Mouse (Mus musculus) midbrain, embryonic 12.5 days (tissue): ENCODE data around the gene Khdrbs2. TPM values are rescaled to one million over a fixed set of nuclear protein-coding genes. Genes with fewer than 3 reads are reported as not detected.

Experiments used
- ATAC-seq: fragments of 200-750 bp; cut with Nextera tagmentation; 2 replicates; pipeline ENCODE4 v1.8.0; 2017; ENCODE audit warnings: low read depth, moderate TSS enrichment, moderate library complexity; ENCODE audit not compliant: low FRiP score
- H3K27ac ChIP-seq: fragments of 300-500 bp; sonication (generic); replicated peaks from 2 replicates; pipeline ENCODE4 v1.5.1; 2016; ENCODE audit warnings: mild to moderate bottlenecking
- H3K27me3 ChIP-seq: fragments of 300-500 bp; sonication (generic); 2 replicates; pipeline ENCODE4 v1.6.1; 2016; ENCODE audit warnings: mild to moderate bottlenecking
- H3K36me3 ChIP-seq: fragments of 300-500 bp; sonication (generic); 2 replicates; pipeline ENCODE4 v1.6.1; 2016
- H3K4me1 ChIP-seq: fragments of 300-500 bp; sonication (generic); 2 replicates; pipeline ENCODE4 v1.6.1; 2016
- H3K4me2 ChIP-seq: fragments of 300-500 bp; sonication (generic); replicated peaks from 2 replicates; pipeline ENCODE4 v1.6.1; 2016; ENCODE audit warnings: mild to moderate bottlenecking, moderate library complexity
- H3K4me3 ChIP-seq: fragments of 300-500 bp; sonication (generic); 2 replicates; pipeline ENCODE4 v1.5.1; 2016; ENCODE audit warnings: mild to moderate bottlenecking
- H3K9ac ChIP-seq: fragments of 300-500 bp; sonication (generic); replicated peaks from 2 replicates; pipeline ENCODE4 v1.6.1; 2016; ENCODE audit warnings: mild to moderate bottlenecking, moderate library complexity
- H3K9me3 ChIP-seq: fragments of 300-500 bp; sonication (generic); 2 replicates; pipeline ENCODE4 v1.6.1; 2016; ENCODE audit warnings: mild to moderate bottlenecking
- WGBS: fragments of 180-500 bp; shearing (Covaris S2); methylation state at CpG from one replicate; pipeline ENCODE4 v1.1.7; 2016; 5-methylcytosine and 5-hydroxymethylcytosine counted together
- polyA plus RNA-seq: library from polyadenylated mRNA; unstranded; fragments of >200 nt; fragmentation: Nextera tagmentation; extraction: Ambion mirVana; gene quantifications from 2 replicates; pipeline ENCODE4 v1.2.1, GENCODE M21; 2016

The Khdrbs2 gene
- polyA plus RNA-seq, 1 experiment from 2014 or later, result 20.6 TPM

DNA sequence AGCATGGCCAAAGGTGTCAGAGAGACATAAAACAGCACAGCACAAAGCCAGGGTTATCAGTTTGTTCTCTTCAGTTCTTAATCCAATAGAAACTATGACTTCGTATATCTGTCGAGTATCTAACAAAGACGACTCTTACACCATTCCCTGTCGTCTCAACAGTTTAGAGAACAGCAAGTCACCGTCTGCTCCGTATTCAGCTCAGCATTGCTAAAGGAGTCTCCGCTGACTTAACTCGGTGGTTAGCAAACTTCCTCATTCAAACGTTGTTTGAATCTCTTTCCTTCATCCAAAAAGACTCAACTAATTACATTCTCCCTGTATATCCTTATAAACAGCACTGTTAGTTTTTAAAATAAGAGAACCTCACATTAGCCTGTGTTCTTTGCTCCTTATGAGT is 521.3 kb downstream of the Khdrbs2 start:
- Histone ChIP-seq H3K9me3 (no peaks in the 10 kb centered on the region), H3K4me3 (no peak overlapping the region), H3K9ac (no peak overlapping the region), H3K36me3 (no peaks in the 10 kb centered on the region), H3K4me1 (no peaks in the 10 kb centered on the region), H3K27ac (no peak overlapping the region), H3K4me2 (no peak overlapping the region), H3K27me3 (no peaks in the 10 kb centered on the region)
- 88% methylated on average over 9 of the region's 9 CpGs for WGBS
- ATAC-seq, result no peak

DNA sequence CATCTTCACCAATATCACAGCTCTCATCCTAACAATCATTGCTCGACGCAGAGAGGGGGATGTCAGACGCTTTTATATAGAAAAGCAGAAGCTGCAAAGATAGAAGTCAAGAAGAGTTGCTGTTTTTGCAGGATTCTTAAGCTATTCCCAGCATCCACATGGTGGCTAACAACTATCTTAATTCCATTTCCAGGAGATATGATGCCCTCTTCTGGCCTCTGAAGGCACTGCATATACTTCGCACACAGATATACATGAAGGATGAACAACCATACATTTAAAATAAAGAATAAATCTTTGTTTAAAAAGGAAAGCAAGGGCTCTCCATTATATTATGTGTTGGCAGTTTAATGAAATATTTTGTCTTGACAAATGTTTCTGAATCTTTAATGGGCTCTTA is 527.6 kb downstream of the Khdrbs2 start:
- 95% methylated on average over 4 of the region's 4 CpGs for WGBS

DNA sequence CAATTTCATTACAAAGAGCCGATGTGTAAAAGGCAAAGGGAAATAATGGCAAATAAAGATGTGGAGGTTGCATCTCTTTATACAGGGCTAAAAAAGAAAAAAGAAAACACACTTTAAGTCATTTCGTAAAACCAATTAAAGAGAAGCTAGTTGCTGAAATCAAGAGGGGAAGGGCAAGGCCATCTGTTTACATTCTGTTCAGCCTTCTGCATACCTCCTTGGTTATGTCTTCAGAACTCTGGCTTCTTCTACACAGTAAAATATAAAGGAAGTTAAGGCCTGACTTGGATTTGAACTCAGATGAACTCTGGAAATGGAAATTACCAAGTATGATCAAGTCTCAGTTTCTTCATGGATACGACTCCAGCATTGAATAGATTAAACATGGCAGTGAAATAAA is 528.8 kb downstream of the Khdrbs2 start:
- 92% methylated on average over 3 of the region's 3 CpGs for WGBS
- no peak for ATAC-seq

More for the DNA sequence above, 527.6 kb downstream of the Khdrbs2 start:
- Histone ChIP-seq H3K27ac (no peak overlapping the region), H3K4me2 (no peak overlapping the region), H3K9me3 (0 out of 2 replicates have a peak, but pooled peaks cover 3% of the 10 kb centered on the region), H3K4me3 (no peak overlapping the region), H3K4me1 (no peaks in the 10 kb centered on the region), H3K27me3 (no peaks in the 10 kb centered on the region), H3K9ac (no peak overlapping the region), H3K36me3 (no peaks in the 10 kb centered on the region)
- no peak for ATAC-seq

More for the DNA sequence above, 528.8 kb downstream of the Khdrbs2 start:
- no peaks in the 10 kb centered on the region for H3K36me3 ChIP-seq
- no peaks in the 10 kb centered on the region for H3K27me3 ChIP-seq
- no peak overlapping the region for H3K4me3 ChIP-seq
- no peak overlapping the region for H3K4me2 ChIP-seq
- H3K4me1 ChIP-seq, result no peaks in the 10 kb centered on the region
- no peak overlapping the region for H3K9ac ChIP-seq
- 0 out of 2 replicates have a peak, but pooled peaks cover 3% of the 10 kb centered on the region for H3K9me3 ChIP-seq
- no peak overlapping the region for H3K27ac ChIP-seq
